Mouse (Mus musculus): Measurements from ENCODE around the gene Rere.
"Not testable (repeated sequence)": the region's sequence is repeated elsewhere in the genome, so short reads cannot be mapped to it uniquely, and the experiment has no call there.

The Rere gene

DNA sequence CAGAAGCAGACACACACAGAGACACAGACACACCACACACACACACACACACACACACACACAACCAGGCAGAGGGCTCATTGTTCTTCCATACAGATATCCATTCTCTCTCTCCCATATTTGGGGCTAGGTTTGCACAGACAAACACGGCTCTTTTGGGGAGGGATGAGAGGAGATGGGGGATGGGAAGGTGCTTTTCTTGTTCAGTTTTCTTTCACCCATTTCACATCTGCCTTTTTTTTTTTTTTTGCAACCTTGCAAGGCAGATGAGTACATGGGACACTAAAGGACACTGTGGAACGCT, 1.8 kb downstream of the Rere start:
- DNase-seq (ENCODE audit: low read depth), result no peak

DNA sequence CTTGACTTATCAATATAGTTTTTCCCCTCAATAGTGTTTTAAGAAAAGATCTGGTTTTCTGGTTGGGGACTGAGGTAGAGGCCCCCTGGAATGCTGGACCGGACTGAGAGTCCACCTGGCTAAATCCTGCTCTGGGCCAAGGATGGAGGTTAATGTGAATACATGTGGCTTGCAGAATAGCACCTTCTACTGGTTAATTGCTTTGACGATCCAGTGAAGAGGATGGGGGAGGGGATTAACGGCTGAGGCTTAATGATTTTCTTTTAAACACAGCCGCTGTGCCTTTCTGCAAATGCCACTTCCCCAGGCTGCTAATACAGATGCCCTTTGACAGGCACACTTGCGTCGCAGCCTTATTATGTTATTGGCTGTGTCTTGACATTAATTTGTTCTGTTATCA, 2.5 kb downstream of the Rere start:
- no peak for DNase-seq (ENCODE audit: low read depth)

DNA sequence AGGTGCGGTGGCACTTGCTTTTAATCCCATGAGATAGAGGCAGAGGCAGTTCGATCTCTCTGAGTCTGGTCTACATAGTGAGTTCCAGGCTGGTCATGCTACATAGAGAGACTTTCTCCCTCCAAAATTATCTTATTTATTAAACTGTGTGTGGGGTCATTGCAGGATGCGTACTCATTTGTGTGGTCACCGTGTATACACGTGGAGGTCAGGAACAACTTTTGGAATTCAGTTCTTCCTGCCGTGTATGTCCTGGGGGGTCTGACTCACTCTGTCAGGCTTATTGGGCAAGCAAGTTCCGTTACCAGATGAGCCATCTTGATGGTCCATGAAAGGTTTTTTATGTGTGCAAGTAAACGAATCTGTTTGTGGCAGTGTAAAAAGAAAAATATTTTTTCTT, 5.5 kb downstream of the Rere start:
- no peak for DNase-seq (ENCODE audit: low read depth)

DNA sequence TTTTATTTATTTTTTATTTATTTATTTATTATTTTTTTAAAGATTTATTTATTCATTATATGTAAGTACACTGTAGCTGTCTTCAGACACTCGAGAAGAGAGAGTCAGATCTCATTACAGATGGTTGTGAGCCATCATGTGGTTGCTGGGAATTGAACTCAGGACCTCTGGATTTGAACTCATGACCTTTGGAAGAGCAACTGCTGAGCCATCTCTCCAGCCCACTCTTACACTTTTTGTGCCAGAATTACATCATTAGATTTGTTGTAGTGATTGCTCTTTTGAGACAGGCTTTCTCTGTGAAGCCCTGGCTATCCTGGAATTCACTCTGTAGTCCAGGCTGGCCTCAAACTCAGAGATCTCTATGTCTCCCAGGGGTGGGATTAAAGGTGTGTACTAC, 6.0 kb downstream of the Rere start:
- not testable (repeated sequence) for DNase-seq (ENCODE audit: low read depth)

DNA sequence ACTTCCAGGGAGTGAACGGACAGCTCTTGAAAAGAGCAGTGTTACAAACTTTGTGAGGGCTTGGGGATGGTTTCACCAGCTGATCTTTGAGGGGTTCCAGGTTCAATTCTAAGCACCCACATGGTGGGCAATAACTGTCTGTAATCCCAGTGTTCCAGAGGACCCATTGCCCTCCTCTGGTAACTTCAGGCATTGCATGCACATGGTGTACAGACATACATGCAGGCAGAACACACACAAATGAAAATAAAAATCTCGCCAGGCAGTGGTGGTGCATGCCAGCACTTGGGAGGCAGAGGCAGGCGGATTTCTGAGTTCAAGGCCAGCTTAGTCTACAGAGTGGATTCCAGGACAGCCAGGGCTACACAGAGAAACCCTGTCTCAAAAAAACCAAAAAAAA, 10.5 kb downstream of the Rere start:
- no peak for DNase-seq (ENCODE audit: low read depth)

DNA sequence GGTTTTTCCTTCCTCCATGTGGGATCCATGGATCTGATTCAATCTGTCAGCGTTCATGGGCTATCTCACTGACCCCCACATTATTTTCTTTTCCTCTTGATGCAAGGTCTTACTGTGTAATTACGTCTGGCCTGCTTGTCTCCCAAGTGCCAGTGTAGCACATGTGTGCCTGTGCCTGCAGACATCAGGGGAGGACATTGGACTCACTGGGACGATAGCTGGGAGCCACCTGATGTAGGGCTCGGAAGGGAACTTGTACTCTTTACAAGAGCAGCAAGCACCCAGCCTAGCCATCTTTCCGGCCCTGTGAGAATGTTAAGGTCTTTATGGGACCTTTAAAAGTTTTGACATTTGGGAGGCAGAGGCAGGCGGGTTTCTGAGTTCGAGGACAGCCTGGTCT, 13.4 kb downstream of the Rere start:
- DNase-seq (ENCODE audit: low read depth), result no peak

DNA sequence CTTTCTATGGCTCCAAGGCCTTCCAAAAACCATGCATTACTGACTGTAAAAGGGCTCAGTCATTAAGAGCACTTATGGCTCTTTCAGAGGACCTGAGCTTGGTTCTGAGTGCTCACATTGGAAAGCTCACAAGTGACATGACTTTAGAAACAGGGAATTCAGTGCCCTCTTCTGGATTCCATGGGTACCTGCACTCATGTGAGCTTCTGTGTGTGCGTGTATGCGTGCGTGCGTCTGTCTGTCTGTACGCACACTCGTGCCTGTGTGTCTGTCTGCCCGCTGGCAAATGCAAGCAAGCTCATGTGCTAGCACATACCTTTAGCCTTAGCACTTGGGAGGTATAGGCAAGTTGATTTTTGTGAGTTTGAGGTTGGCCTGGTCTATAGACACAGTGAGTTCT, 14.5 kb downstream of the Rere start:
- DNase-seq (ENCODE audit: low read depth), result peak; percentile 32

DNA sequence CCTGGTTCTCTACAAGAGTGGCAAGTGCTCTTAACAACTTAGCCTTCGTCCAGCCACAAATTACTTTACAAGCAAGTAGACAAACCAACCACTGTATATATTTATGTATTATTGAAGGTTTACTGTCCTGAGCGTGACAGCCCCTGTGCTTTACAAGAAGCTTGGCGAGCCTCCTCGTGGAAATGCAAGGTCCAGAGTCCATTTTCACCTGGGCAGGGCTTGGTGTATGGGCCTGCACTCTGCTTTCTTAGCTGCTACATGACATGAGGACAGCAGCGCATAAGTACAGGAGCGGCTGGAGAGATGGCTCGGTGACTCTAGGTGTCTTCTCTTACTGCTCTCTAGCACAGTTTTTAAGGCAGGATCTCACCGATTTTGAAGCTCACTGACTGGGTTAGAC, 21.3 kb downstream of the Rere start:
- DNase-seq (ENCODE audit: low read depth), result no peak

DNA sequence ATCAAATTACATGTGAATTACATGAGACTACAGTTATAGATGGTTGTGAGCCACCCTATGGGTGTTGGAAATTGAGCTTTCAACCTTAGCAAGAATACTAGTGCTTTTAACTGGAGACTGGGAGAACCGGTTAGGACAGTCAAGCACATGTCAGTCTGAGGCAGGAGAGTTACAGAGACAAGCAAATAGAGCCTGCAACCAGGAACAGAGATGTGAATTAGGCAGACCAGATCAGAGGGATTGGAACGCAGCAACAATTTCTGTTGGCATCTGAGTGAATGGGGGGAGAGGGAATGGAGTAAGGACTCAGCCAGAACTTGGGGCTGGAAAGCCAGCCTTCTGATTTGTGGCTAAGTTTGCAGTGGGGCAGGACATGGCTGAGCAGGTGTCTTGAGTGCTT, 25.3 kb downstream of the Rere start:
- DNase-seq (ENCODE audit: low read depth), result no peak

DNA sequence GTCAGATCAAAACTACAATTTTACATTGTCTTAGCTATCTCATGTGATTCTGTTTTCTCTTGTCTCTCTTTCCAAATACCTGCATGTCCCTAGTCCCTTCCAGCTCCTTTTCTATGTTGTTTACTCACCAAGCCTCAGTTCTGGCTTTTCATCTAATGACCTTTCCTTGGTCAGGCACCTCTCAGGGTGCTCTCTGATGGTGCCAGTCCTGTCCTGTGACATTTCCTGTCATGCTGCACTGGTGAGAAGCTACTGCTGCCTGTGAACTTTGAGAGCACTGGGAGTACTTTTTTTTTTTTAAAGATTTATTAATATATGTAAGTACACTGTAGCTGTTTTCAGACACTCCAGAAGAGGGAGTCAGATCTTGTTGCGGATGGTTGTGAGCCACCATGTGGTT, 25.8 kb downstream of the Rere start:
- DNase-seq (ENCODE audit: low read depth), result no peak

DNA sequence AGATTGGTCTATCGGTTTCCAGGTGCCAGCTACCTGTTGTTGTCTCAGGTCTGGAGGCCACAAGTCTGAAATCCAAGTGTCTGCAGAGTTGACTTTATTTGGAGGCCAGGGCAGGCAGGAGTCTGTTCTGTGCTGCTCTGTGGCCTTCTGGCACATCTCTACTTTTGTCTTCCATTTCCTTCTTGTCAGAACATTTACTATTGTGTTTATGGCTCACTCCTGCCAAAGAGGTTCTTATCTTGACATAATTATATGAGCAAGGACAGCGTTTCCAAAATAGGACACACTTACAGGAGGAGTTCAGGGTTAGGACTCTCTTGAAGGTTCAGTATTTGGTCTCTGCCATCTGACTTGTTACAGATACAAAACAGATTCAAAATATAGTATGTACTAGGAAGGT, 30.0 kb downstream of the Rere start:
- DNase-seq (ENCODE audit: low read depth), result no peak

DNA sequence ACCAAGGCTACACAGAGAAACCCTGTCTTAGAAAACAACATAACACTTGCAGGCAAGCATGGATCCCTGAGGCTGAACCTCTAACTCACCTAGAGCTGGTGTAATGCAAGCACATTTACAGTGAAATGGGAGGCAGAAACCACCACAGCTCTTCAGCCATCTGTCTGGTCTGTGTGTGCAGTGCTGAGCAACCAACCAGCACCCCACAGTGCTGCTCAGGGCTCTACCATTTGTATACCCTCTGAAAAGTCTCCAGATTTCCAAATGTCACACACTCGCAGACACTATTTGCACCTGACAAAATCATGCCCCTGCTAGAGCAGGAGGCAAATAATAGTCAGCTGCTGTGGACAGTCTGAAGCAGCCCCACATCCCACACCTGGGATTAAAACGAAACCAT, 31.2 kb downstream of the Rere start:
- no peak for DNase-seq (ENCODE audit: low read depth)

DNA sequence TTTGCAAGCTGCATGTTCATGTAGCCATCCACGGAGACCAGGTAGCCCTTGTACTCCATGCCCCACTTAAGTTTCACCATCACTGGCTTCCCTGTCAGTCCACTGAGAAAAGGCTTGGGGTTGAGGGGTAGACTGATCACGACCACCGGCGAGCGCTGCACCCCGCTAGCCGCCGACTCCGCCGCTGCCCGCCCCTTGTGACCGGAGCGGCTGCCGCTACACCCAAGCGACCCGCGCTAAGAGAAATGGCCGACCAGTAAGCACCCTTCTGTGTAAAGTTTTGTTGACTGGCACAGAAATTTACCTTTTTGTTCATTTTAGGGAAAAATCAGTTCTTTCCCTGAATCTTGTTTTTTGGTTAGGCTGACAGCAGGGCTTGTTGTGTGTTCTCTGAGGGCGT, 33.9 kb downstream of the Rere start:
- DNase-seq (ENCODE audit: low read depth), result no peak

DNA sequence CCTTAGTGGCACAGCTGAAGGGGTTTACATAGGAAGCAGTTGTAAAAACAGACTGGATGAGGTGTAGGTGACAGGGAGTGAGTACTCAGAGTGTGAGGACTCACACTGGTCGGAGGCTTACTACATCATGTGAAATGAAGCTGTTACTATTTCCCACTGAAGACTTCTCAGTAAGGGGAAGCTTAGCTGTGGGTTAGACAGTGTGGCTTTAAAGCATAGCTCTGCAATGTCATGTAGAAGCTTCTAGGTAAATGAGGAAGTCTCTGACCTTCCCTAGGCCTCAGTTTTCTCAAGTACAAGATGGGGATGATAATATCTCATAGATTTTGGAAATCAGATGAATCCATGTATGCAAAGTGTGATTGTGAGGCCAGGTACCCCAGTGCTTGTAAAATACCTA, 35.1 kb downstream of the Rere start:
- DNase-seq (ENCODE audit: low read depth), result no peak

DNA sequence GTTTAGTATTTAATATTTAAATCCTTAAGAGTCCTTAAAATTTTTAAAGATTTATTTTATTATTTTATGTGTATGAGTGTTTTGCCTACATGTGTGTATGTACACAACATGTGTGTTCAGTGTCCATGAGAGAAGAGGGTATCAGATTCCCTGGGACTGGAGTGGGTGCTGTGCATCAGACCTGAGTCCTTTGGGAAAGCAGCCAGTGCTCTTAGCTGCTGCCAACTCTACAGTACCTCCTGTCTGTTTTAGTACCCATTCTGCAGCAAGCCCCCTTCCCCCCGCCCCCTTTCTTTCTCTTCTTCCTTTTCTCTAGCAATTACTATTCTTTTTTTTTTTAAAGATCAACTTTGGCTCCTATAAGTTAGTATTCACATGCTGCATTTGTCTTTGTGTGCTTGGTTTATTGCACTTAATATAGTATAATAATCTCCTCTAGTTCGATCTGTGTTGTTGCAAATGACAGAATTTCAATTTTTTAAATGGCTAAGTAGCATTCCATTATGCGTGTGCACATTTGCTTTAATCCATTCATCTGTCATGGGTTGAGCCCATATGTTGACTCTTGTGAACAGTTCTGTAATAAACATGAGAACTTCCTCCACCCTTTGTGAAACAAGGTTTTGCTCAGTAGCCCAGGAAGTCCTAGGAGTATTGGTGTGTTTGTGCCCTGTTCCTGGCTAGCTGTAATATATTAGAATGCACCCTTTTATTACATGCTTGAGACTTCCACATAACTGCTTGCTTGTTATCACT, 43.8 kb downstream of the Rere start:
- no peak for DNase-seq (ENCODE audit: low read depth)

DNA sequence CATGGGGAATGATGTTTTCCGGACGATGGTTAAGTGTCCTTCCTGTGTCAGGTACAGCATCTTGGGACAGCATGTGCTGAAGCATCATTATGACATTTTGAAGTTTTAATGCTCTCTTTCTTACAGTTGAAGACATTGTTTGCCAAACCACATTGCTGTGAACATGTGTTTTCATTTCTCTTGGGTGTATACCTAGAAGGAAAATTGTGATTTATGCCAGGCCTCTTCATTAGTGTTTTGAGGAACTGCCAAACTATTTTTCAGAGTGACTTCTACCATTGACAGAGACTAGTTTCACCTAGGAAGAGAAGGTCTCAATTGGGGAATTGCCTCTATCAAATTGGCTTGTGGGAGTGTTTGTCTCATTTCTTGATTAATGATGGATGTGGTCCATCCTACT, 44.6 kb downstream of the Rere start:
- DNase-seq (ENCODE audit: low read depth), result no peak

DNA sequence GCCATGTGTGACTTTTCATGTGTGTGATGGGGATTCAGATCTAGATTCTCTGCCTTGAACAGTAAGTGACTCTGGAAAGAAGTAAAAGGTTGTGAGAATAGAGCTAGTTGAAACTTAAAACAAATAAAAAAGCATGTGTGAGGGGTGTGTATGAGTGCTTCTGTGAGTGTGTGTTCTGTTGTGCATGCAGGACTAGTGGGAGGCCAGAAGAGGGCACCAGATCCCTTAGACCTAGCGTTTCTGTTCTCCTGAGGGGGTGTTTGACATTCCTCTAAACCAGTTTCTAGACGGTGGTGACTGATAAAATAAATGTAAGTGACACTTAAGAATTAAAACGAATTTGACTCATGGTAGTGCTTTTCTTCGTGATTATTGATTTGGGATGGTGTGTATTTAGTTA, 46.0 kb downstream of the Rere start:
- DNase-seq (ENCODE audit: low read depth), result peak; percentile 16

DNA sequence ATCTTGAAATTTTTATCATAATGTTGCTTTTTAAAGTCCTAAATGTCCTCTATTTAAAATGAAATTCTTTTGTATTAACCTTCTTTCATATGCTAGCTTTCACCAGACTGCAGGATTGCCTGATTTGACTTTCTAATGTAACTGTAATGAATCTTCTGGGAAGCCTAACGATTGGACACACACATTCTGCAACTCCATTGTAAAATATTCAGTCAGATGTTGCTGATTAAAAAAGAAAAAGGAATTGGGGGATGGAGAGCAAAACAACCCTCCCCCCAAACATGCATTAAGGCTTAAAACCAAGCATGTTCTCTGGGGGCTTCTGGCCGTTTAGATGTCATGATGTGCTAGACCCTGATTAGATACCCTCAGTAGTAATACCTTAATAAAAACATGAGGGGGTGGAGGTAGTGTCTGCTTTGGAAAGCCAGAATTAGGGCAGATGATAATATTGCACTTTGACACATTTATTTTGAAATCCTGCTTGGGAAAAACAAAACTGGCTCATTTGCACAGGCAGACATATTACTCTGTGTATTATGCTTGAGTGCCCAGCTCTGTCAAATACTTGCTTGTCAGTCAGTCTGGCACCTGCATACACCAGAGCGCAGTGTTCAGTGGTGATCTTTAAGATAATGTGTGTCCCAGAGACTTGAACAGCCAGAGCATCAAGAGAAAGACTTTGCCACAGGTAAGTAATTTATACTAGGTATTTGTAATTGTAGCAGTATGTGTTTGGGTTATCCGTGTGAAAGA, 52.7 kb downstream of the Rere start:
- DNase-seq (ENCODE audit: low read depth), result no peak

DNA sequence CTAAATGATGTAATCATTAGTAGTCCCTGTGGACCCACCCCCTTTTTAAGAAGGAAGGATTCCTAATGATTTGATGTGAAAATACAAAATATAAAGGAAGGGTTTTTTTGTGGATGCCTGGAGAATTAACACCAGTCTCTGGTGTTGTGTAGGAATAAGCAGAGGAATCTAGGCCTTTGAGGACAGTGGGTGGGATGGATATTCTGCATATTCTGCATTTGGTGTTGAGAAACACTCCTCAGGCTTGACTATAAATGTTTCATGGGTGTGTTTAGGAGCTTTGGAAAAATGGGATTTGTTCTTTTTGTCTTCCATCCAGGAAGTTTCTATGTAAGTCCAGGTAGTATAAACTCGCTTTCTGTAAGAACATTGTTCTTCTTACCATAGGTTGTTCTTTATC, 55.8 kb downstream of the Rere start:
- no peak for DNase-seq (ENCODE audit: low read depth)

DNA sequence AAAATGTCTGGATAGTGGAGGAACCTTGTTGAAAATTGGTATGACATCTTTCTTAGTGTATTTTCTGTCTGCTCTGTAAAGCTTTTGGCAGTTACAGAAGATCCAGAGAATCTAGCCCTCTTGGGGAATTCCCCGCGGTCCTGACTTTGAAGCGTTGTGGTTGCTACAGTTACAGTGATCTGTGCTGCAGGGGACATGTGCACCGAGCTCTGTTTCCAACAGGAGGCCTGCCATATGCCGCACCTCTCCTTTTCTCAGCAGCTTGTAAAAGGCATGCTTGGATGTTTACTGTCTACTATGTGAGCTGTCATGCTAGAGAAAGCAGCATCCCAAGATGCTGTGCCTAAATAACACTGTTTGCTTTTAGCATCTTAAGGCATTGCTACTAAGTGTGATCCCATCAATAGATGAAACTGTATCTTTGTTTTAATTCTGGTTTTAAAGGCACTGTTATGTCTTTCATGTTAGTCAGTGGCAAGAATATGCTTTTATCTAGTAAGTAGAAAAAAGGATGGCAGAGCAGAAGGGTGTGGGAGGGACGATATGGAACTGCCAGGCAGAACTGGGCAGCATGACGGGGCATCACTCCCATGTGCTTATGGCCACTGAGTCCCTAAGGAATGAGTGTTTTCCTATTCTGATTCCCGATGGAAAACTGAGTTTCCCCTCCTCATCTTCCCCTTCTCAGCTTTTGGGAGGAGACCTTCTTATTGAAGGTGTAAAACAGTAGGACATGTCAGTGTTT, 57.6 kb downstream of the Rere start:
- DNase-seq (ENCODE audit: low read depth), result peak; percentile 67

DNA sequence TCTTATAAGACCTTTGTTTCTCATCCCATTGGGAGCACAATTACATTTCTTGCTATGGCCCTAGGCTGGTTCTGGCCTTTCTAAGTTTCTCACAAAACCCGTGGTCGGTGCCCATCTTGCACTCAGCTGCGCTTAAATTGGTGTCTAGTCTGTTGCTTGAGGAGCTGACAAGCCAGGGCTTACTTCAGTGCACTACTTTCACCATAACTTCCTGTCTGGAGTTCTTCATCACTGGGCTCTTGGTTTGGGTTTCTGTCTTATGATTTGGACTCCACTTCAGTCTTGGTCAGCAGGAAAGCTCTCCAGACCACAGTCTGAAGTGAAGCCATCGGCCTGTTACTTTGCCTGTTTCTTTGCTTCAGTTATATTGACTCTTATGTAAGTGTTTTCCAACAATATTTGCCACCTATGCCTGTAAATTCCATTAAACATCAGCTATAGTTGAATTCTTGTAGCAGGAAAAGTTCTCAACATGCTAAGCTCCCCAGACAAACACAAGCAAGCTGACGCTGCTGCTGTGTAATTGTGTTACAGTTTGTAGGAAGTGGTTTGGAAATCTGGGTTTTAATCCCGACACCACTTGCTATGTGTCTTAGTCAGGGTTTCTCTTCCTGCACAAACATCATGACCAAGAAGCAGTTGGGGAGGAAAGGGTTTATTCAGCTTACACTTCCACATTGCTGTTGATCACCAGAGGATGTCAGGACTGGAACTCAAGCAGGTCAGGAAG, 59.5 kb downstream of the Rere start:
- DNase-seq (ENCODE audit: low read depth), result no peak

DNA sequence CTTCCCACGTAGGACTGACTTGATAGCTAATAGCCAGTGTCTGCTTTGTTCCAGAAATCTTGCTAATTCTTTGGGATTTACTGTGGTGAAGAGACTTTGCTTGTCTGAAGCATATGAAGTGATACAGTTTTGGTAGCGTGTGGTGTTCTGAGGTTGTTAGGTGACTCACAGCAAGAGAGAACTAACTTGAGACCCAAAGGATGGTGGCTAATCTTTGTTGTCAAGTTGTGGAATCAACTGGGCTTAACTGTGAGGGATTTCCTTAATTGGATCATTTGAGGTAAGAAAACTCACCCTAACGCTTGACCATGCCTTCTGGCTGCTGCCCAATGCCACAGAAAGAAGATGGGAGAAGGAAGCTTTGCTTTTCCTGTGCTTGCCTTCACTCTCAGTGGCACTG, 63.1 kb downstream of the Rere start:
- DNase-seq (ENCODE audit: low read depth), result no peak
